Mouse (Mus musculus): ENCODE measurements around the gene Camk1g.

- TF ChIP-seq CTCF (IDR thresholded peaks at IDR 0.05; ENCODE audit: control insufficient read depth, insufficient read depth, insufficient replicate concordance, low read depth, low read length) (no peak), POLR2A (IDR thresholded peaks at IDR 0.05; ENCODE audit: control insufficient read depth, low read depth, low read length) (no peak)
These were observed 49.7 kb downstream of the Camk1g start for GRCm38 (mm10) chr1:193320398-193320797.
